Mouse (Mus musculus): ENCODE data around the gene Gpr108.

Gene Gpr108

DNA sequence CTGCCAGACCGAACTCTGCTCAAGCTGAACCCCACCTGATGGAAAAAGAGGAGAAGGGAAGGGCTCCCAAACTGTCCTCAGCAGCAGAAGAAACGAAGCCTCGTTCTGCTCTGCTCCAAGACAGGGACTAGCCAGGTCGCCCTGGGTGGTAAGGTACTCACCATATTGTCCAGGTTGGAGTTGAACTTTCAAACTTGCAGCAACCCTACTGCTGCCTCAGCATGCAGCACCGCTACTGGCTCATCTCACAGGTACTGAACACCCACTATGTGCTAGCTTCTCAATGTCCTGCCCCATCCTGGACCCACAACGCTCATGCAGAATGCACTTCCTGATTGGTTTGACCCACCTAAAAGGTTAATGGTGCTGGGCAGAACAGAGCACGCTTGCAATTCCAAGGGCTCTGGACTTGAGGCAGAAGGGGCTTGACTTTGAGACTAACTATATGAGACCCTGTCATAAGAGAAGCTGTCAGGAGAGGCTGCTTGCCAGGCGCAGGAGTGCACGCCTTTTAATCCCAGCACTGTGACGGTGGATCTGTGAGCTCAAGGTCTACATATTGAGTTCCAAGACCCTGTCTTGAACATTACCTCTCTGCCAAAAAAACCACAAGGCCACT is 2.8 kb downstream of the Gpr108 start:
- no peak for DNase-seq (ENCODE audit: low read depth)

DNA sequence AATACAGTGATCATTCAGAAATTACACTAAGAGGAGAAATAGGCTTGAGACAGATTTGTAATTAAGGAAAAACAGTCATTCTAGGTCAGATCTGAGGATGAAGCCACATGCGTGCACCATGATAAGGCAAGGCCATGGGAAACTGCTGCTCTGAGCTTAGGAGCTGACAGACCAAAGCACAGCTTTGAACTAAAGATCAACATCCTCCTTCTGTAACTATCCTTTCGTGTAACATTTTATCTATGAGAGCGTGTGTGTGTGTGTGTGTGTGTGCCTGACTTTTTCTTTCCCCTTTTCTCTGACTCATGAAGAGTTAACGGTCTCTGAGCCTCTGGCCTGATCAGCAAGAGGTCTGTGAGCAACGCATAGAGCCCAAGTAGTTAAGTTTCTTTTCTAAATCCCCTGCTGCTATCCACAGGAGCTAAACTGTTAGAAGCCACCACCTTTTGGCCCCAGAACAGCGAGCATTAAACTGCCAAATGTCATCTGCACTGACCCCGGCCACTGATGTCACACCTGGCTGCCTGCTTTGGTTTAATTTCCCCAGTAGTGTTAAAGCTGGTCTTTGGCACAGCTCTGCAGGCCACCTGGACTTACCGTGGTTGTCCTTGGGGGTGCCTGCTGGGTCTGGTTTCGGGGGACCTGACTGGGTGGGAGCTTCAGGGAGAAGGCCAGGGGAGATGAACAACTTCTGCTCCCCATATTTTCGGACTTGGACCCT is 4.4 kb downstream of the Gpr108 start:
- no peak for DNase-seq (ENCODE audit: low read depth)

DNA sequence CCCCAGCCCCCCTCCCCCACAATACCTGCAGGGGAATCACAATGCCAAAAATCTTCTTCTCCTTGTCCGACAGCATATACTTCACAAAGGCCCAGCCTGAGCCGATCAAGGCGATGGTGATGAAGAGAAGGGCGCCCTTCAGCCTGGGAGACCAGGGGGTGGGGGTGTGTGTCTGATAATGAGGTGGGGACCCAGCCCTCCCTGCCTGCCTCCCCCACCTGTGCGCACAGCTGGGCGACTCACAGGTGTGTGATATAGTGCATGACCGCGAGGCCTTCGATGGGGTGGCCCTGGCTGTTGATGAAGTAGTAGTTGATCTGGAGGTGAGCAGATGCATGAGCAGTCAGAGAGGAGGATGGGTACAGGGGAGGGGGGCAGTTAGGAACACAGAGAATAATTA is 11.1 kb downstream of the Gpr108 start:
- no peak for DNase-seq (ENCODE audit: low read depth)

DNA sequence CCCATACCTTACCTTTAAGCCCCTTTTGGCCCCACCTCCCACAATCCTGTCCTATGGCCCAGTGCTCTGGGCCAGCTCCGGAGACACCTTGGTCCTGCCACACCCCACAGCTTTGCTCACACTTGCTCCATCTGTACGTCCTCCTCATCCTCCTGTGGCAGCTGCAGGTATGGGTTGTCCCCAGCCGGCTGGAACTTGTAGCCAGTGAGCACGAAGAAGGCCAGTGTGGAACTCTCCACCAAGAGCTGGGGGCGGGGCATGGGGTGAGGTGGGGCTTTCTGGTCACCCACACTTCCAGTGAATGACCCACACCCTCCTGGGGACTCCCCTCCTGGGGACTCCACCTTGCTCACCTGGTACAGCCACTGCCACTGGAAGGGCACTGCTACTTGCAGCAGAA is 12.4 kb downstream of the Gpr108 start:
- DNase-seq (ENCODE audit: low read depth) = no peak

DNA sequence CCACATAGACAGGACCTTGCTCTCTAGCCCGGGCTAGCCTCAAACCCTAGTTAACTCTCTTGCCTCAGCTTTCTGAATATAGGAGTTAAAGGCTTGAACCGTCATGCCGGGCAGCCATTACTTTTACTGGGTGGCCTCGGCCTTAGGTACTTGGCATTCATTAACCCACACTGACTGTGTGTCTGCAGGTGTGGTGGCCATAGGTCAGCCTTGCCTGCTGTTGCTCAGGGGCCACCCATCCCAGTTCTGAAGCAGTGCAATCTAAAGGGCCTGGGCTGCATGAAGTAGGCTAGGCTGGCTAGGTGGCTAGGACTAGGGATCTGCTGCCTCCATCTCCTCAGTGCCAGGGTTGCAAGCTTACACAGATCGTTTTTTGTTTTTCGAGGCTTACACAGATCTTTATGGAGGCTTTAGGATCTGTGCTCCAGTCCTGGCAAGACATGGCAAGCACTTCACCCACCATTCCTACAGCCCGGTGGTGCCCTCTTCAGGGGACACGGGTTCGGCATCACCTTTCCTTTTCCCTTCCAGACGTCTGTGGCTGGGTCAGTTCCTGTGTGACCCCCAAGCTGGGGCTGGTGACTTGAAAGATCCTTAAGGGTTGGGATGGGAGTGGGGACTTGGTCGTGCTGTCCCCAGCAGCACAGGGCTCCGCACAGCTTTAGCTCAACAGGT is 13.9 kb downstream of the Gpr108 start:
- DNase-seq (ENCODE audit: low read depth) = no peak

DNA sequence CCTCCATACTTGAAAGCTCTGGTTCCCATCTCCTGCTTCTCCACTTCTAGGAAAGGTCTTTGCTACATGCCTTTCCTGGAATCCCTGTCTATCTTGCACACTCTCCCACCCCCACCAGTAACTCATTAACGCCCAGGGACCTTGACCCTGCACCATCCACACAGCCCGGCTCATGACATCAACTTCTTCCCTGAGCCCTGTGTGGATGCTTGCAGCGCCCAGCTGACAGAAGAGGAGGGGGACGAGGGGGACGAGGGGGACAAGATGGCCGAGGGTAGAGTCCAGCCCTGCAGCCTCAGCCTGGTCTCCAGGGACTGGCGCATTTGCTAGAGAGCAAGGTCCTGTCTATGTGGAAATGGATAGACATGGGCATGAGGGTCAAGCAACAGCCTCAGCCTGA is 15.2 kb downstream of the Gpr108 start:
- DNase-seq (ENCODE audit: low read depth) = no peak

DNA sequence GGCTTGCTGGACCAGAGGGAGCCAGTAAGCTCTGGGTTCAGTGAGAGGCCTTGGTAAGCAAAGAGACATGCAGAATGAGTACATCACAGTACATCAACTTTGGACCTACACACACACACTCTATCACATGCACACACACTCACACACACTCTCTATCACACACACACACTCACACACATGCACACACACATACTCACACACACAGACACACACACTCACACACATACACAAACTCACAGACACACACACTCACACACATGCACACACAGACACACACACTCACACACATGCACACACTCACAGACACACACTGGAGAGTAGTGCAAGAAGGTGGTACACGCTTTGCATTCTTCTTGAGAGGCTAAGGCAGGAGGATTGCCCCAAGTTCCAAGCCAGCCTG is 16.0 kb downstream of the Gpr108 start:
- DNase-seq (ENCODE audit: low read depth) = no peak

DNA sequence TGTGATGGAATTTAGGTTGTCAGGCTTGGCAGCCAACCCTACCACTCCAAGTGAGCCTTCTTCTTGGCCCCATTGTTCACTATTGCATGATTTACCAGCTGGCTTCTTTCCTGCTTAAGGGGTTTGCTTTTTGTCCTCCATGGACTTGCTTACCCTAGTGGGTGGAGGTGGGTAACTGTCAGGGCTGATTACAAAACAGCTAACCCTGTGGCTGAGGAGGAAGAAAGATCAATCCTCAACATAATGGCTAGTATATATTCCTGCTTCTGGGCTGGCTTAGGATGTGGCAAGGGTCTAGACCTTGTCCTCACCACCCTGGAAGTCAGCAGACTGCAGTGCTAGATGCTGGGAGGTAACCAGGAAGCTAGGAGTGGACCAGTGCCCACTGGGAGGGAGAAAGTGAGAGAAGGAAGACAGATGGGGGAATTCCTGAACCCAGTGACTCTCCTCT is 16.9 kb downstream of the Gpr108 start:
- no peak for DNase-seq (ENCODE audit: low read depth)

DNA sequence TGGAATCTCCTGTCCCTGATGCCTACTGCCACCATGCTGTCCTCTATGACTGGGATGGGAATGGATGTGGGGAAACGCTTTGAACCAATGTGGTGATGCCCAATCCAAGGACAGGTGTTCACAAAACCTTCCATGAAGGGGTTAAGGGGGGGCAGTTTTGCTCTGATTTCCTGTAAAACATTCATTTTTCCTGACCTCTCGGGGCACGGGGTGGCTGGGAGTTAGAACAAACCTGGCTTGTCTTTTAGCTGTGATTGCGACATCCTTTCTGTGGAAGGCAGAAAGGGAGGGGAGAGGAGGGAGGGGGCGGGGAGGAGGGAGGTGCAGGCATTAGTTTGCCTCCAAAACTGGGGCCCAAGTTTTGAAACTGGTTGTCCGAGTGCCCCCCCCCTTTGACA is 17.5 kb downstream of the Gpr108 start:
- no peak for DNase-seq (ENCODE audit: low read depth)

DNA sequence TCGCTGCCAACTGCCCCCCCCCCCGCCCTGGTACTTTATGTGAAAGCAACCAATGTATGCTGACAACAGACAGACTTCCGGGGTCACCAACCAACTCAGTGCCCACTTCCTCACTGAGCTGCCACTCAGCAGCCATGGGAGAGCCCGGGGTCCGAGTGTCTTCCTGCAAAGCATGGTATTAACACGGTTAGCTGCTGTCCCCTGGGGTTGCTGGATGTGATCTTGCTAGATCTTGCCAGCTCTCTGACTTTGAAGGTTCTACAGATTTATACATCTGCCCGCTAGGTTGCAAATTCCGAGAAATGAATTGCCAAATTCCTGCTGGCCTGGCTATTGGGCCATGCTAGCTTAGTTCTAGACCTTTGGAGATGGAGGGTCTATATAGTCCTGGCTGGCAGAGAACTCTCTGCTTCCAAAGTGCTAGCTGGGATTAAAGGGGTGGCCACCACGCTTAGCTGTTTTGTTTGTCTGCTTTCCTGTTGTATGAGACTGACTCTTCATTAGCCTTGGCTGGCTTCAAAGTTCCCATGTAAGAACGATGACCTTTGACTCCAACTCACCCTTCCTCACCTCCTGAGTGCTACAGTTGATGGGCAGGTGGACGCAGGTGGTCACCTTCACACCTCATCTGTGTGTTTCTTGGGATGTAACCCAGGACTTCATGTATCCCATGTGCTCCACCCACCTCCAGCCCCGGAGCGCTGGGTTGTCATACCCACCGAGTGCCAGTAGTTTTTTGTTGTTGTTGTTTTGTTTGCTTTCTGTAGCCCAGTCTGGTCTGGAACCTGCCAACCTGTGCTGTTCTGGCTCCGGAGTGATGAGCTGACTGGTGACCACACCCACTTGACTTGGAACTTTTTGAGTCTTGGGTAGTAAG is 18.2 kb downstream of the Gpr108 start:
- DNase-seq (ENCODE audit: low read depth) = no peak

DNA sequence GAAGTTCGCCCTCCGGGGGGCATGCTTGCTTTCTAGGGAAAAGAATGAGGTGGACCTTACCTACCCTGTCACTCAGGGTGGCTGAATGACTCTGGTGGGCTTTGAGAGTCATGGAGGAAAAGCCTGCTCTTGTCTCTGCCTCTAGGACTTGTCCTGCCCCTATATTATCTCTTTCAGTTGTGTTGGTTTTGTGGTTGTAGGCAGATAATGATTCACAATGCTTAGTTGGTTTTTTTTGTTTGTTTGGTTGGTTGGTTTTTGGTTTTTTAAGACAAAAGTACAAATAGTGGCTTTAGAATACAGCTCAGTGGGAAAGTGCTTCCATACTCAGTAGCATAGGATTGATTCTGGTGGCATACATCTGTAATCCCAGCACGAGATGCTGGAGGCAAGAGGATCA is 19.4 kb downstream of the Gpr108 start:
- DNase-seq (ENCODE audit: low read depth) = no peak

DNA sequence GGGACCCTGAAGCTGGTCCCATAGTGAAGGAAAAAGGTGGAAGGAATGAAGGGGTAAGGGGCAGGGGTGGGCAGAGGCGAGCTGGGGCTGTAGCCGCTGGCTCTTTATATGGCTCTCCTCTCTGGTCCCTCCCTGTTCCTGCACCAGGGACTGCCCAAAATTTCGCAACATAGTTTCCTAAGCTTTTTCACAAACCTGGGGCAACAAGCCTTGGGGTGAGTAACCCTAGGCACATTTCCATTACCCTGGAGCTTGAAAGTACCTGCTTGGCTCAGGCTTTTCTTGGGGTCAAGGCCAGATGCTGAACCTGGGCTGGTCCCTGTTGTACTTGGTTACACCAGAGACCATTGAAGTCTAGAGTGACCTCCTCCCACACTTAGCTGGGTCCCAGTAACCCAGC is 20.2 kb downstream of the Gpr108 start, which contains the start of gene C3:
TSS of gene C3 (minus strand) at position 123 of the 400 bp plus-strand sequence.
- DNase-seq (ENCODE audit: low read depth) = no peak

DNA sequence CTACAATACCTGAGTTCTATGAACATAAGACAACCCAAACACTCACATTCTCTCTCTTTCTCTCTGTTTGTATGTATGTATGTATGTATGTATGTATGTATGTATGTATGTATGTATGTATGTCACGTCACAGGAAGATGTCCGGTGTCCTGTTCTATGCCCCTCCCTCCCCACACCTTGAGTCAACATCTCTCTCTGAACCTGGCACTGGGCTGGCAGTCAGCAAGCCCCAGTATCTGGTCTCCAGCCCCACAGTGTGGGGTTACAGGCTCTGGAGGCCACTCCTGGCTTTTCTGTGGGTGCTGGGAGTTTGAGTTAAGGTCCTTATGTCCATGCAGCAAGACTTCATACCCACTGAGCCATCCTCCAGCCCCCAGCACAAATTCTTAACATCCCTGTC is 20.8 kb downstream of the Gpr108 start:
- DNase-seq (ENCODE audit: low read depth) = no peak

DNA sequence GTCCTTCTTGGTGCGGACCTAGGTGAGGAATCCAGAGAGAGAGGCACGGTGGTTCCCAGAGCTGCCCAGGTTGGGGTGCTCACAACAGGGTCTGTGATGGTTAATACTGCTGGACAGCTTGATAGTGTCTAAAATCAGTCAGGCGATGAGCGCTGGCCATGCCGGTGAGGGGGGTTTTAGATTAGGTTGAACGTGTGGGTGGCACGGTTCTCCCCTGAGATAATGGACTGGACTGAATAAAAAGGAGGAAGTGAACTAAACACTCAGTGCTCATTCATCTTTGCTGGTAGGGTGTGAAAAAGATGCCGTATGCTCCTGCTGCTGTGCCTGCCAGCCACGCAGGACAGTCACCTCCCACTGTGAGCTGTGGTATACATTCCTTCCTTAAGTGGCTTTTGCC is 24.9 kb downstream of the Gpr108 start:
- no peak for DNase-seq (ENCODE audit: low read depth)

DNA sequence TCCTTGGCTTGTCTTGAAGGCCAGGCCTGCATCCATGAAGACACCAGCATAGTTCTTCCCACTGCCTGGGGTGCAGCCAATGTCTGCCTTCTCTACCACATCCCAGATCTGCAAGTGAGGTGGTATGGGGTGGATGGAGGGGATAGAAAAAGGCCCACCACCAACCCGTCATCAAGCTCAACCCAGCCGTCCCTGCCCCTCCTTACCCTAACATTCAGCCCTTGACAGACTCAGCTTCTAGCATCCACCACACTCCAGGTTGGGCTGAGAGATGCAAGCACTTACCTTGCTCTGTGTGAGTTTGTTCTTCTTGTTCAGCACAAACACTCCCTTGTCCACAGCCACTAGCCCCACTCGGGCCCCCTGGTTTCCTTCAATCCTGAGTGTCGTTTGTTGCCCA is 26.3 kb downstream of the Gpr108 start:
- no peak for DNase-seq (ENCODE audit: low read depth)

DNA sequence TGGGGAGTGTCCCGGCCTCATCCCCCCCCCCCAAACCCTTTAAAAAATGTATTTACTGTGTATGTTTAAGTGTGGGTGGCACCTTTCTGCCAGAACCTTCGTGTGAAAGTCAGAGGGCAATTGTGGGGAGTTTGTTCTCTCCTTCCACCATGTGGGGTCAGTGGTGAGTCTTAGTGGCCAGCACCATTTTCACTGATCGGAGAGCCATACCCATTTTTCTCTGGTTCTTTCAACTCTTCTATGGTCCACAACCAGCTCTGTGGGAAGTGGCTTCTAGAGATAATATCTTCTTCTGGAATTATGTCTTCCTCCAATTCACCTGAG is 28.4 kb downstream of the Gpr108 start:
- DNase-seq (ENCODE audit: low read depth) = peak; percentile 37

DNA sequence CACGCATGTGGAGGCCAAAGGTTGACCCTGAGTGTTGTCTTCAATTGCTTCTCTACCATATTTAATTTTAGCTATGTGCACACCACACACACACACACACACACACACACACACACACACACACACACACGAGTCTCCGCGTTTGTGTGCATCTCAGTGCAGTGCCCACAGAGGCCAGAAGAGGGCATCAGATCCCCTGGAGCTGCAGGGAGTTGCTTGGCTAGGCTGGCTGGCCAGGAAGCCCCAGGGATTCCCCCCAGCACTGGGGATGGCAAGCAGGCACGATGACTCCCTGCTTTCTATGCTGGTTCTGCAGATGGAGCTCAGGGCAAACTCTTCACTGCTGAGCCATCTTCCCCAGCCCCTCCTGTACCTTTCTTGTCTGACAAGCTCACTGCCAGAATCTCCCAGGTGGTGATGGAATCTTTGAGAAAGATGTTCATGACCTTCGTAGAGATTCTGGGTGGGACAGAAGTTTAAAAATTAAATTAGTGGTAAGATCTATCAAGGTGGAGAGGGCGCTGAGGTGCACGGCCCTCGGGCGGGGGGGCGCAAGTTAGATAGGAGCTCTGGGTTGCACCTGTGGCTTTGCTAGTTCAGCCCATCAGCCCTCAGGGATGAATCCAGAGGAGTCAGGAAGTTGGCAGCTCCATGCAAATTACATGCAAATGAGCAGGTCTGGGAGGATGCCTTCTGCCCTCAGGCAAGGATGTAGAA is 28.9 kb downstream of the Gpr108 start:
- DNase-seq (ENCODE audit: low read depth) = peak; percentile 26

DNA sequence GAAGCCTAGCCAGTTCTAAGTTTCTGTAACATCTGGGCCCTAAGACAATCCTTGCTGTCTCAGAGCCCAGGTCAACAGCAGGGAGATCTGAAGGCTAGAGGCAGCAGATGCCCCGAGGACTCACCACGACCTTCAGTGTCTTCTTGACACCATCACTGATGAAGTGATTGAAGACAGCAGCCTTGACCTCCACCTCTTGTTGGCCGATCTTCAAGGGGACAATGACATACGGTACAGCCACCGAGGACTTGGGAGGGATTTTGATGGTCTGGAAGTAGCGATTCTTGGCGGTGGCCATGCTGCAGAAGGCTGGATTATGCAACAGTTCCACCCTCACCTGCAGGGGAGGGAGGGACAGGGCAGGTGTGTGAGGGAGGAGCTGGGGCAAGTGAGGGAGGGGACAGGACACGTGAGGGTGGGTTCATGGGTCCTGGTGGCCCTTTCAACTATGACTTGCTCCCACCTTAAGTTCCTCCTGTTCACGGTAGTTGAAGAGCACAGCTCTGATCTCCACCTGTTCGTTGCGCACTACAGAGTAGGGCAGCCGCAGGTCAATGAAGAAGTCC is 29.8 kb downstream of the Gpr108 start:
- DNase-seq (ENCODE audit: low read depth) = no peak

DNA sequence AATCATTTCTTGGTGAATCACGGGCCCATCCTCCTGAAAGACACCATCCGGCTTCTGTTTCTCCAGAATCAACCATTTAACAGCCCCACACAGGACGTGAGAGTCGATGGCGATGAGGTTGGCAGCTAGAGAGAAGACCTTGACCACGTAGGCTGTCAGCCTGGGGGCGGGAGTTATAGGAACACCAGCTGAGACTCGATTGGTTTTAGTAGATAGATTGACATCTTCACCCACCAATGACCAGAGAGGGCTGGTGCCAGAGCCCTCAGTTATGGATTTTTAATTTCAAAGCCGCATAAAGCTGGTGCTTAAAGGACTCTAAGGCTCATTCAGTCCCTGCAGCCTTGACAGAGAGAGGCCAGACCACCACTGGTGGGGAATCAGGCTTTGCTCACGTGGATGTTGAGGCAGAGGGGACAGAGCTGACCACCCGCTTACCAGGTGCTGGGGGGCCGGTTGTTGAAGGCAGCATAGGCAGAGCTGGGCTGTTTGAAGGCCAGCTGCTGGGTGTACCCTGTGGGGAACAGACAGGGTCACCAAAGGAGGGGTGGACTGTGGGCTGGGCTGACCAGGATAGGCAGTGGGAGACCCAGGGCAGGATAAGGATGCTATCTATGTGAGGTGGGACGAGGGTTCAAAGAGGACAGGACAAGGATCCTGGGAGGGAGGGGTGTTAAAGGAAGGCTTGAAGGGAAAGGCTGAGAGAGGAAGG is 33.4 kb downstream of the Gpr108 start:
- no peak for DNase-seq (ENCODE audit: low read depth)

DNA sequence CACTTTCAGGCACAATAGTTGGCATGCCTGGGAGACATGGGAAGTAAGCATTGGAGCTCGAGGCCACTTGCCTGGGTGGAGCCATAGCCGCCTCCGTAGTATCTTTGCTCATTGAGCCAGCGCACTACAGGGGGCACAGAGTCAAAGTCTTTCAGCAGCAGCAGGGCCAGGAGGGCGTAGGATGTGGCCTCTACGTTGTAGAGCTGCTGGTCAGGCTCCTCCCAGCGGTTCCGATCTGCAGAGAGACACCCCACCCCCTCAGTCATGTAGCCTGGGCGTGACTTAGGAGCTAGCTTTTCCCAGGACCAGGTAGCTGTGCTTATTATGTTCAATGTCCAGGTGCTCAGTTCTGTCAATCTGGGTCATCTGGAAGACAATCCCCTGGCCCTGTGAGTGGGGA is 36.7 kb downstream of the Gpr108 start:
- DNase-seq (ENCODE audit: low read depth) = no peak

DNA sequence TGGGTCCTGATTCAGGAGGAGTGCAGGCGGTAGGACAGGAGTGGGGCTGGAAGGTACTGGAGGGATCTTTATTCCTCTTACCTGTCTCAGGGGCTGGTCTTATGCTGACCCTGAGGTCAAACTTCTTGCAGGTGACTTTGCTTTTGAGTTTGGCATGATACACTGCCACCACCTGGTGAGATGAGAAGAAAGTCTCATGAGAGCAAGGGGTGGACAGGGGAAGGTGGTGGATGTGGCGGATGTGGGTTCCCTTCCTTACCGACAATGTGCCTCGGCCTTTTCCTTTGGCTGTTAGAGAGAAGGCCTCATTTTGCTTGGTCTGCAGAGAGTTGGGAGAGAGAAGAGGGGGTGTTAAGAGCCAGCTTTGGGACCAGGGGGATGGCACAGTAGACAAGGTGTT is 38.9 kb downstream of the Gpr108 start:
- no peak for DNase-seq (ENCODE audit: low read depth)

Data from c-Kit-positive CD71-negative TER-119-negative erythroid progenitor cells, embryonic 14.5 days (primary cell).